Mouse (Mus musculus) embryonic facial prominence, embryonic 15.5 days (tissue): ENCODE measurements around the gene Lasp1. TPM values are rescaled to one million over a fixed set of nuclear protein-coding genes. Genes with fewer than 3 reads are reported as not detected.
A peak's percentile ranks its signal among the peaks of the same experiment; 100 is the strongest.

Source experiments
- ATAC-seq: fragments of 200-750 bp; cut with Nextera tagmentation; 2 replicates; pipeline ENCODE4 v1.8.0; 2017; ENCODE audit warnings: low read depth, moderate TSS enrichment; ENCODE audit not compliant: insufficient number of reproducible peaks, low FRiP score, low TSS enrichment
- H3K27ac ChIP-seq: fragments of 300-500 bp; sonication (generic); replicated peaks from 2 replicates; pipeline ENCODE4 v1.5.1; 2015; ENCODE audit warnings: mild to moderate bottlenecking, inconsistent platforms
- H3K27me3 ChIP-seq: fragments of 300-500 bp; sonication (generic); 2 replicates; pipeline ENCODE4 v1.6.1; 2015; ENCODE audit warnings: inconsistent platforms
- H3K36me3 ChIP-seq: fragments of 300-500 bp; sonication (generic); 2 replicates; pipeline ENCODE4 v1.6.1; 2015; ENCODE audit warnings: mild to moderate bottlenecking, inconsistent platforms
- H3K4me1 ChIP-seq: fragments of 300-500 bp; sonication (generic); 2 replicates; pipeline ENCODE4 v1.6.1; 2015; ENCODE audit warnings: inconsistent platforms
- H3K4me2 ChIP-seq: fragments of 300-500 bp; sonication (generic); replicated peaks from 2 replicates; pipeline ENCODE4 v1.6.1; 2015; ENCODE audit warnings: mild to moderate bottlenecking, inconsistent platforms
- H3K4me3 ChIP-seq: fragments of 300-500 bp; sonication (generic); replicated peaks from 2 replicates; pipeline ENCODE4 v1.5.1; 2015; ENCODE audit warnings: mild to moderate bottlenecking, inconsistent platforms
- H3K9ac ChIP-seq: fragments of 300-500 bp; sonication (generic); 2 replicates; pipeline ENCODE4 v1.6.1; 2015; ENCODE audit warnings: inconsistent platforms
- H3K9me3 ChIP-seq: fragments of 300-500 bp; sonication (generic); replicated peaks from 2 replicates; pipeline ENCODE4 v1.6.1; 2016; ENCODE audit warnings: inconsistent platforms
- WGBS: fragments of 180-500 bp; shearing (Covaris S2); methylation state at CpG from one replicate; pipeline ENCODE4 v1.1.7; 2015; 5-methylcytosine and 5-hydroxymethylcytosine counted together
- polyA plus RNA-seq: library from polyadenylated mRNA; unstranded; fragments of >200 nt; fragmentation: Nextera tagmentation; extraction: Ambion mirVana; gene quantifications from 2 replicates; pipeline ENCODE4 v1.2.1, GENCODE M21; 2015

The Lasp1 gene
- polyA plus RNA-seq, 1 experiment from 2014 or later = 117 TPM

DNA sequence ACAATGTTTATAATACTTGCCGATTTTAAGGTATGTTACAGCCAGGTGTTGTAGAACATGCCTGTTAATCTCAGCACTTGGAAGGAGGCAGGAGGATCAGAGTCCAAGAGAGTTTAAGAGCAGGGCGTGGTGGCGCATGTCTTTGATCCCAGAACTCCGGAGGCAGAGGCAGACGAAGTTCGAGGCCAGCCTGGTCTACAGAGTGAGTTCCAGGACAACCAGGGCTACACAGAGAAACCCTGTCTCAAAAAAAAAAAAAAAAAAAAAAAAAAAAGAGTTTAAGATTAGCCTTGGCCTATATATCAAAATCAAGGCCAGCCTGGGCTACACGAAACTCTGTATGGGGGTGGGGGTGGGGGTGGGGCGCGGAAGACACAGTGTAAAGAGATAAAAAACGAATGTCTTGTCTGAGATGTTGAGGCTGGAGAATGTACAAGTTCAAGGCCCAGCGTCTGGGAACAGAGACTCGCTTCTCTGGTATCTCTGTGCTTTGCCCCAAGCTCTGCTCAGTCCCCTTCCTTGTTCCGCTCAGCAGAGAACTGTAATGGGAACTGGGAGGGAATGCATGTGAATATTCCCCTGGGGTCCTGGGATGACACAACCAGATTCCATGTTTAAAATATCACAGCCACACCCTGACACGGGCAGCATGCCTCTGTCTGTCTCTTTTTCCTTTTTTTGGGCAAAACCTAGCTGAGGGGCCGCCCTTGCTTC is 1.3 kb upstream of the Lasp1 start:
- Histone ChIP-seq H3K9ac (no peak overlapping the region), H3K36me3 (no peaks in the 10 kb centered on the region), H3K9me3 (no peaks in the 10 kb centered on the region), H3K4me3 (no peak overlapping the region; the same call in 1 of the 2 replicates), H3K4me2 (peak overlapping the region; percentile 64), H3K4me1 (peaks cover 31% of the 10 kb centered on the region), H3K27ac (peak overlapping the region; percentile 98; the same call in 1 of the 2 replicates), H3K27me3 (no peaks in the 10 kb centered on the region)
- 46% methylated on average over 15 of the region's 15 CpGs for WGBS
- ATAC-seq = no peak

GRCm38 (mm10) chr11:97798083-97798435 is 741 bp upstream of the Lasp1 start:
- Histone ChIP-seq H3K9ac (no peak overlapping the region), H3K27ac (peak overlapping the region; percentile 98; the same call in 1 of the 2 replicates), H3K27me3 (no peaks in the 10 kb centered on the region), H3K9me3 (no peaks in the 10 kb centered on the region), H3K4me3 (peak overlapping the region; percentile 94), H3K4me1 (peaks cover 34% of the 10 kb centered on the region), H3K4me2 (peak overlapping the region; percentile 64), H3K36me3 (no peaks in the 10 kb centered on the region)
- WGBS = 31% methylated on average over 8 of the region's 8 CpGs
- ATAC-seq = no peak

GRCm38 (mm10) chr11:97799146-97799993 is 570 bp downstream of the Lasp1 start:
- Histone ChIP-seq H3K9ac (peak overlapping the region; percentile 87), H3K27ac (peak overlapping the region; percentile 98), H3K36me3 (no peaks in the 10 kb centered on the region), H3K4me1 (peaks cover 42% of the 10 kb centered on the region), H3K27me3 (no peaks in the 10 kb centered on the region), H3K4me2 (peak overlapping the region; percentile 64), H3K9me3 (no peaks in the 10 kb centered on the region), H3K4me3 (peak overlapping the region; percentile 94)
- under 1% methylated on average over 70 of the region's 71 CpGs for WGBS
- ATAC-seq = peak; percentile 84

- Histone ChIP-seq H3K9ac (peak overlapping the region; percentile 87), H3K4me1 (peaks cover 50% of the 10 kb centered on the region)
- peak; percentile 68 for ATAC-seq
Observed at GRCm38 (mm10) chr11:97799994-97800690, 1.3 kb downstream of the Lasp1 start.

GRCm38 (mm10) chr11:97800691-97801408 is 2.0 kb downstream of the Lasp1 start:
- no peaks in the 10 kb centered on the region for H3K36me3 ChIP-seq
- H3K4me2 ChIP-seq = peak overlapping the region; percentile 64
- H3K4me1 ChIP-seq = peaks cover 57% of the 10 kb centered on the region
- H3K4me3 ChIP-seq = peak overlapping the region; percentile 94
- H3K27ac ChIP-seq = peak overlapping the region; percentile 98
- H3K9me3 ChIP-seq = no peaks in the 10 kb centered on the region
- H3K27me3 ChIP-seq = no peaks in the 10 kb centered on the region
- 3% methylated on average over 17 of the region's 17 CpGs for WGBS
- no peak for ATAC-seq
- H3K9ac ChIP-seq = peak overlapping the region; percentile 87

More at GRCm38 (mm10) chr11:97799994-97800690, 1.3 kb downstream of the Lasp1 start:
- Histone ChIP-seq H3K27ac (peak overlapping the region; percentile 98), H3K4me3 (peak overlapping the region; percentile 94), H3K9me3 (no peaks in the 10 kb centered on the region), H3K27me3 (no peaks in the 10 kb centered on the region), H3K4me2 (peak overlapping the region; percentile 64), H3K36me3 (no peaks in the 10 kb centered on the region)
- WGBS = 0% methylated on average over 29 of the region's 43 CpGs

DNA sequence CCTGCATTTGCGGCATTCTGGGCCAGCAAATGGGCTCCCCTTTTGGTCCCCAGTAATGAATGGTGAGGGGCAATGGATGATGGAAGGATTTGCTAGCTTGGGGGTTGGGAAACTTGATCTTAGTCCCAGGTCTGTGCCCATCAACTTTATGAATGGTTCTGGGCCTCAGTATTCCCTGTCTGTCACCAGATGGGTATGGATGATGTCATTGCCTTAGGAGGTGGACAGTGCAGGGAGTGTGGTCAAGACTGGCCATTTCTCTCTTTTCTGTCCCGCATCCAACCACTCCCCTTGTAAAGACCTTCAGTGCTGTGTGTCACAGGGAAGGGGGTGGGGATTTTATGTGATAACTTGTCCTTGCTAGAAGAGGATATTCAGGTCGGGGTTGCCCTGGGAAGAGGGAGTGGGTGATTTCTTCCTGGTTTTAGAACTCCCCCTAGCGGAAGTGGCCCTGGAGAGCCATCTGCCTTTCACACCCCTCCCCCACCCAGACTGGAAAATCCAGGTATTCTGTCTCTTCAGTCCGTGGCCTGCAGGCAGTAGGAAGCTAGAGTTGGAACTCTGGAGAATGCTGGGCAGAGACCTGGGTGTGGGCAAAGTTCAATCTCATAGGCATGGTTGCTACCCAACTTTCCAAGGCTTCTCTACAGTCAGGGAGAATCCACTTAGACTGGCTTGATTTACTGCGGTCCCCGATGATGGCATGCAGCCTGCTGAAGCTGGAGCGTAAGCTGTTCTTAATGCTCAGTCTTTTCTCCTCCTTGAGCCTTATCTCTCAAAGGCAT is 2.8 kb downstream of the Lasp1 start:
- peaks cover 65% of the 10 kb centered on the region for H3K4me1 ChIP-seq
- no peaks in the 10 kb centered on the region for H3K27me3 ChIP-seq
- peak overlapping the region; percentile 98 for H3K27ac ChIP-seq
- H3K9me3 ChIP-seq = no peaks in the 10 kb centered on the region
- peak overlapping the region; percentile 64 for H3K4me2 ChIP-seq
- no peak for ATAC-seq
- 25% methylated on average over 8 of the region's 8 CpGs for whole genome bisulfite sequencing
- H3K36me3 ChIP-seq = no peaks in the 10 kb centered on the region
- peak overlapping the region; percentile 87; the same call in 1 of the 2 replicates for H3K9ac ChIP-seq
- H3K4me3 ChIP-seq = peak overlapping the region; percentile 94

DNA sequence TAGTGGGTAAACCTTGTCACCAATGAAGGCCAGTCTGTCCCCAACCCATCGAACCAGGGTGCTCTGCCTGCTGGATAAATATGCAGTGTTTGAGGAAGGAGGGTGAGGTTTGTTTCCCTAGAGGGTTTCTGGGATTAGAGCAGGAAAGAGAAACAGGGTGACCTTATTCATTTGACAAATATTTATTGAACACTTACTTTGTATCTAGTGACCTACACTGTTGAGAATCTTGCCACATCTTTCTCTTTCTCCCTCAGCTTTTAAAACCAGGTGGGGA is 3.3 kb downstream of the Lasp1 start:
- no peak for ATAC-seq
- Histone ChIP-seq H3K9ac (no peak overlapping the region), H3K4me1 (peaks cover 70% of the 10 kb centered on the region), H3K36me3 (peaks cover 3% of the 10 kb centered on the region), H3K27ac (peak overlapping the region; percentile 98), H3K4me2 (peak overlapping the region; percentile 64), H3K9me3 (no peaks in the 10 kb centered on the region), H3K4me3 (peak overlapping the region; percentile 94), H3K27me3 (no peaks in the 10 kb centered on the region)
- WGBS = 31% methylated on average over 1 of the region's 1 CpGs

DNA sequence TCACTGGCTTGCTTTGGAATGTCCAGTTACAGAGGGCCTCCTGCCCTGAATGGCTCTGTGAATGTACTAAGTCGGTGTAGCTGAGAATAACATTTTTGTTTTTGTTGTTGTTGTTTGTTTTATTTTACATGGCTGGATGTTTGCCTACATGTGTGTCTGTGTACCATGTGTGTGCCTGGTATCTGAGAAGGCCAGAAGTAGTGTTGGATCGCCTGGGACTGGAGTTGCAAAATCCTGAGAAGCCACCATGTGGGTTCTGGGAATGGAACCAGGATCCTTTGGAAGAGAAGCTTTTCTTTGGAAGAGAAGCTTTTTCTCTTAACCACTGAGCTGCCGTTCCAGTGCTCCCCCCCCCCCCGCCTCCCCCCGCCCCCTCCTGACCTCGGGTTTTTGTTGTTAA is 3.7 kb downstream of the Lasp1 start:
- WGBS = 39% methylated on average over 6 of the region's 6 CpGs
- H3K4me2 ChIP-seq = peak overlapping the region; percentile 64; the same call in 1 of the 2 replicates
- no peak overlapping the region for H3K9ac ChIP-seq
- no peak for ATAC-seq
- peaks cover 72% of the 10 kb centered on the region for H3K4me1 ChIP-seq
- H3K9me3 ChIP-seq = no peaks in the 10 kb centered on the region
- H3K27me3 ChIP-seq = no peaks in the 10 kb centered on the region
- peak overlapping the region; percentile 98 for H3K27ac ChIP-seq
- peak overlapping the region; percentile 94; the same call in 1 of the 2 replicates for H3K4me3 ChIP-seq
- peaks cover 4% of the 10 kb centered on the region for H3K36me3 ChIP-seq

DNA sequence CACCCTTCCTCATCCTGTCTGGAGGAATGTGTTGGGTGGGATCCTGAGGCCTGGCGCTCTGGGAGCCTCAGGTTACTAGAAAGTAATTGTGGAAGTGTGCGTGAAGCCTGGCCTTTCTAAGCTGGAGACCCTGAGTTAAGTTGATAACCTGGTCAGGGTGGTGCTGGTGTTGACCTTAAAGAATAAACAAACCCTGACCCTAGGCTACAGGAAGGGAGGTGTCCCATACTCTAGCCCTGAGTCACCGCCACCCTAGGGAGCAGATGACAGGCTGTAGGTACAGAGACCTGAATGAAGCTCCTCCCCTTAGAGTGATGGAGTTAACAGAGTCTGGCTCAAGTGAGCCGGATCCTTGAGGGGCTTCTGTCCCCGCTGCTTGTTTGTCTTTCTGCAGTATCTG is 5.0 kb downstream of the Lasp1 start:
- 70% methylated on average over 5 of the region's 5 CpGs for WGBS
- no peak overlapping the region for H3K4me3 ChIP-seq
- H3K27ac ChIP-seq = 0 out of 2 replicates have a peak overlapping the region, but pooled peaks have one; percentile 2
- H3K4me1 ChIP-seq = peaks cover 74% of the 10 kb centered on the region
- no peak overlapping the region for H3K9ac ChIP-seq
- peaks cover 14% of the 10 kb centered on the region for H3K36me3 ChIP-seq
- no peaks in the 10 kb centered on the region for H3K27me3 ChIP-seq
- H3K4me2 ChIP-seq = peak overlapping the region; percentile 49; the same call in 1 of the 2 replicates
- no peaks in the 10 kb centered on the region for H3K9me3 ChIP-seq
- ATAC-seq = no peak
